Mouse (Mus musculus): Measurements from ENCODE around the gene Tes3-ps. TPM values are rescaled to one million over a fixed set of nuclear protein-coding genes. Genes with fewer than 3 reads are reported as not detected.

Tes3-ps gene
- total RNA-seq (2015; ENCODE audit: low replicate concordance) = 1.8 and 2.1 TPM in 2 replicates
- 4.9 and 7.4 TPM in 2 replicates for total RNA-seq (2017; ENCODE audit: low replicate concordance)

DNA sequence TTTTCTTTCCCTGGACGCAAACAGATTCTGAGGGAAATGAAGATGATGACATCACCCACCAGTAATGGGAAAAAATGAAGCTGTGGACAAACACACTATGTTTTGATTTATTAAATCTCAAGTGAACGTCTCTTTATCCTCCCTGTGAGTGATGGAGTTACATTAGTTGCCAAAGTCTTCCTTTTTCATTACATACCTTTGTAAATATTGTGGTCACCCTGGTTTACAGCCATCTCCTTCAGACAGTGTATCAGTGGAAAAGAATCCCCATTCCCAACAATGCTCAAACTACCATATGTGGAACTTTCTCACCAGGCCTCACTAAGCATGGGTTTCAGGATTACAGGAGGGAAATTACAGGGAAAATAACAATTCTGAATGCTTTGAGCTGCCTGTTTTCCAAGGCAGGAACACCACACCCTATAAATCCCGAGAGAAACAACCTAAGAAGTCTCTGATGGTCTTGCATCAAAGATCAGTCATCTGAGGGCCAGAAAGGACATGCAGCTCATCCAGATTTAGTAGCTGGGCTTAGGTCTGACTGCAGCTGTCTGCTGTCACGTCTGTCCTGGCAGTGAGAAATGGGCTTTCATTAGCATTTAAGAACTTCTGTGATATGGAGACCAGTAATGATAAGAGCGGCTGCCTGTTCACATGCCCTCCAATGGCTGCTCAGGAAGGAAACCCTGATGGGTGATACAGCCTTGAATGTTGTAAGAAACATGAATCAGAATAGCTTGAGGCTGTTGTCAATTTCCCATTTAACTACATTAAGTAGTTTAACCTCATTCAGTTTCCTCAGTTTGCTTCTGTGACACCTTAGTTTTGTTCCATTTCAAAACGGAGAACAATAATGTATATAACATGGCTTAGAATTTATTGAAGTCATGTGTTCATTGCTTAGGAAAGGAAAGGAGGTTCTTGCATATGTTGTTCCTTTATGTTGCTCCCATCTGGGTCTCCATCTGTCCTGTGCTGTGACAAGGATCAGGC, at the start of gene Tes3-ps:
Tes3-ps (plus strand) TSS at position 943 of the 993 bp plus-strand sequence.
- ATAC-seq (replicated peaks; ENCODE audit: low FRiP score, poor library complexity, severe bottlenecking) = no peak

DNA sequence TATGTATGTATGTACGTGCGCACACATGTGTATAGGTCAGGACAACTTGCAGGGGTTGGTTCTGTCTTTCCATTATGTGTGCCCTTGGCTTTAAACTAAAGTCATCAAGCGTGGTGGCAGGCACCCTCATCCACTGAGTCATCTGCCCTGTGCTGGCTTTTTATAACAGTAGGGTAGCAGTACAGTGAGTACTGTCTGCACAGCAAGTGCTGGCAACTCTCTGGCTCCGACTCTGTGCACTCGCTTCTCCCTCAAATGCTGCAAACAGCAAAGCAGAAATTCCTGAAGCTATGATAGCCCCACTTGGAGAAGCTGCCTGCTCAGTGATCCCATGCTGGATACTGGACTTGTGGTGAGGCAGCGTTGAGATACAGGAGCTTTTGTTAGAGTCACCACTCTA, 48.7 kb upstream of the Tes3-ps start:
- no peak for ATAC-seq (replicated peaks; ENCODE audit: low FRiP score, poor library complexity, severe bottlenecking)

DNA sequence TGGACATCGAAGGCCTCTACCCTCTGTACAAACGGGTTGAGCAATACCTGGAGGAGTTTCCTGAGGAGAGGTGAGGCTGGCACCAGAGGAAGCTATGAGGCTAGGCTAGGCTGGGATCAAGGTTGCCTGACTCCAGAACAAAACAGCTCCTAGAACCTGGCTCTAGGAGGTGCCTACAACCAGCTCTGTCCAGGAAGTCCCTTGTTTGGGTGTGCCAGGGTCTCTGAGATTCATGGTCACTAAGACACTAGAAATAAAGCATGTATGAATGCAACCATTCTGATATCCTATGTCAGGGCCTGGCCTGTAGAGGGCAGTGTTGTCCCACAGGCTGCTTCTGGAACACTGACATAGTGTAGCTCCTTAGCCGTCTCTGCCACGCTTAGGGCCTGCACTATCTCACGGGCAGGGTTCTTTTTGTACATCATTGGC, 43.8 kb upstream of the Tes3-ps start:
- peak; percentile 85 for ATAC-seq (replicated peaks; ENCODE audit: low FRiP score, poor library complexity, severe bottlenecking)

DNA sequence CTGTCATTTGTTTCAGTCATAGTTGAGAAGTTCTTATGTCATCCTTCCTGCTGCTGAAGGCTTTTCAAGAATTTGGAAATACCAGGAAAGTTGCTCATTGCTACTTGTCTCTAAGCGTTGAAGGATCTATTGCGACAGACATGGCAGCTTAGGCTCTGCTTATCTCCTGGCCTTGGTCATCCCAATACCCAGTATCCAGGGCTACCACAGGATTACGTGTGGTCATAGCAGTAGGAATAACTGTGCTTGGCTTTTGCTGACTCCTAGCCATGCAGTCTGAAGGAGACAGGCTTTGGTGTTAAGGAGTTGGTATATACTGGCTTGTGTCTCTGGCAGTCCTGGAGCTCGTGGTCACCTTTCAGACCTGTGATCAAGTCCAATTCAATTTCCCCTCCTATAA, 32.8 kb upstream of the Tes3-ps start:
- ATAC-seq (replicated peaks; ENCODE audit: low FRiP score, poor library complexity, severe bottlenecking) = no peak

DNA sequence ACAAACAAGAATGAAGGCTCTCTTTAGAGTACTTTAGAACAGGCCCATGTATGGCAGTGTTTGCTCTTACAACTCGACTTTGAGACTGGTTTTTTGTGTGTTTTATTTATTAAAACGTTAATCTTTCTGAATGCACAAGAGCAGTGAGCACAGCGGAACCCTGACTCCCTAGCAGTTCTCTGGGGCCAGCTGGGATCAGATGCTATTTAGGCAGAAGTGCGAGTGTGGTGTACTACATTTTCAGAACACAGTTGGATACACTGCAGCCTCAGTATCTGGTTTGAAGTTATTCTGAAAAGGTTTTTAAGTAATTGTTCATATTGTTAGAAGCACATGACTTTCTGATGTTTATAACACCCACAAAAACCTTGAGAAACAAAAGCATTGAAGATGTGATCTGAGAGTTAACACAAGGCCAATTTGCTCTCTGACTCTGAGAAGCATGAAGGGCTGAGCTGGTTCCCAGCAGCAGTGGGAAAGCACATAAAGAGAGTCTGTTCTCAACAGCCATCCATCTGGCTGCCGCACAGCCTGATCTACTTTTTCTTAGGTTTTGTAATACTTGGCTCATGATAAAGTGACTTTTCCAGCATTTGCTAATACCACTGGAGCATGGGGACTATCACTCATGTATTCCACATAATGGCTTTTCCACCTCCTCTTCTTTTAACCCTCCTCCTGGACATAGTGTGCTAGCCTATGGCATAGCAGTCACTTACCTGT, 32.3 kb upstream of the Tes3-ps start:
- no peak for ATAC-seq (replicated peaks; ENCODE audit: low FRiP score, poor library complexity, severe bottlenecking)

DNA sequence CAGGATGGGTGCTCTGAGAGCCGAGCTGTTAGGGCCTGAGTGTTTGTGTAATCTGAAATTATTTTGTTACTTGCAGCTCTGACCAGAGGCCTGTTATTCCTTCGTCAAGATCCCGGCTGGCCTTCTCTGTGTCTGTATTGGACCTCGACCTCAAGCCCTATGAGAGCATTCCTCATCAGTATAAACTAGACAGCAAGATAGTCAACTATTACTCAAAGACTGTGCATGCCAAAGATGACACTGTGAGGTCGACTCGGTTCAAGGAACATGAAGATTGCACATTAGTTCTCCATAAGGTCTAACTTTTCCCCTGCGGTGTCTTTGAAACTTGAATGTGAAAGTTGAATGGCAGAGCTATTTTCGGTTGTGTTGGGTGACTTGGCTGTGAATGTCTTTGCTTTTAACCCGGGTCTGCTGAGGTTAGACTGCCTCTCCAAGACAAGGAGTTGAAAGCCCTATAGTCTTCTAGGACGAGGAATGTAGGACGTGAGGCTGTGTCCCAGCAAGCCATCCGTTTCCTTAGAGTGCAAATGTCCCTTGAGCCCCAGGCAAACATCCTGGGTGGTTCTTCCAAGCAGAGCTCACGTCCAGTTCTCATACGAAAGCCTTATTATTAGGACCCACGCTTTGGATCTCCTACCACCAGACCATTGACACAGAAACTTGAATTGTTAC, 31.5 kb upstream of the Tes3-ps start:
- no peak for ATAC-seq (replicated peaks; ENCODE audit: low FRiP score, poor library complexity, severe bottlenecking)

DNA sequence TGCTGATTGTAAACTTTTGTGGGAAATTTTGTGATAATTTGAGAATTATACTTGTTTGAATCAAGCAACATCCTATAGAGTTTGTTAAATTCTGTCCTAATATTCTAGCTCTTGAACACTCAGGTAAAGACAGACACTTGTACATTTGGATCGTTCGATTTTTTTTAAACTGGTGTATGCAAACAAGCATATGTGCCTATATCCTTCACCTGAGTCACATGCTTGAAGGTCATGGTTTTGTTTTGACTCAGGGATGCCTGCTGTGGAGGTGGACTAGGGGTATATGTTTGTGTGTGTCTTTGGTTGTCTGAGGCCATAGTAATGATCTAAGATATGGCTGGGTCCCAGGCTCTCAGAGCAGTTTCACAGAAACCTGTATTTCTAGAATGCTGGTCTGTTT, 30.2 kb upstream of the Tes3-ps start:
- ATAC-seq (replicated peaks; ENCODE audit: low FRiP score, poor library complexity, severe bottlenecking) = no peak

DNA sequence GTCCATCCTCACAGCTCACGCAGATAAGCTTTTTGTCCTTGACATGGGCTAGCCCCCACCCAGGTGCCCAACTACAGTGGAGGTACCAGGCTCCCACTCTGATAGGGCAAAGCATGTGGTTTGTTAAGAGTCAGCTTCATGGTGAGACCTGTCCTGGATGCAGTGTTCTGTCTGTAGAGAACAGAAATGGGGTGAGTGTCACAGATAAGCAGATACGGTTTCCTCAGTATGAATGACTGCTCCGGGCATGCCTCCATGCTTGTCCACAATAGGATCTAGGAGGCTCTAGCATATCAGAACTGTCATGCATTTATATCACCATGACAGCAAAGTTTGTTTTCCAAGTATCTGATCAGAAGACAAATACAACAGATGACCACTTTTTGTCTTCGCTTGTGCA, 27.2 kb upstream of the Tes3-ps start:
- no peak for ATAC-seq (replicated peaks; ENCODE audit: low FRiP score, poor library complexity, severe bottlenecking)

DNA sequence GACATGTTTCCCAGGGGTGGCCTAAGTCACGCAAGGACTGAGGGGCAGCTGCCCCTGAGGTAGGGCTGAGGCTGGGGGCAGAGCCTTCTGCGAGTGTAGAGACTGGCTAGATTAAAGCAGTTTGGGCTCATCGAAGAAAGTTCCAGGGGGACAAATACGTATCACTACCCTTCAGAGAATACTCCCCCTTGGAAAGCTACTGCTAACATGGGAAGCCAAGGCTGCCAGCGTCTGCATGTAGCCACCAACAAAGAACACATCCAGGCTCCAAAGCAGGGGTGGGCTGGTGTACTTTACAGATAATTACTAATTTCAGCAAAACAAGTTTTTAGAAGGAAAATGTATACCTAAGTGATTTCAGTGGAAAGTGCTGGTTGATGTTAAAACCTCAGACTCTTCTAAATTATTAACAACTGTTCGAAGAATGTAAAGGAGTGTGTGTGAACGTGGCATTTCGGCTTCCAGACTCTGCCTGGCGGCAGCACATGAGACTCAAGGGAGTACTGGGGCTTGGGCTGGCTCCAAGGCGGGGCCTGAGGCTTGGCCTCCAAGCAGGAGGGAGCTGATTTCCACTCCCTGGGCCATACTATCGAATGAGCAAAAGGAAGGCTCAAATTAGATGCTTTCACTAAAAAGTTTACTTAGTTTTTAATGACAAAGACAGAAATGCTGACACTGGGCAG, 26.6 kb upstream of the Tes3-ps start:
- no peak for ATAC-seq (replicated peaks; ENCODE audit: low FRiP score, poor library complexity, severe bottlenecking)

DNA sequence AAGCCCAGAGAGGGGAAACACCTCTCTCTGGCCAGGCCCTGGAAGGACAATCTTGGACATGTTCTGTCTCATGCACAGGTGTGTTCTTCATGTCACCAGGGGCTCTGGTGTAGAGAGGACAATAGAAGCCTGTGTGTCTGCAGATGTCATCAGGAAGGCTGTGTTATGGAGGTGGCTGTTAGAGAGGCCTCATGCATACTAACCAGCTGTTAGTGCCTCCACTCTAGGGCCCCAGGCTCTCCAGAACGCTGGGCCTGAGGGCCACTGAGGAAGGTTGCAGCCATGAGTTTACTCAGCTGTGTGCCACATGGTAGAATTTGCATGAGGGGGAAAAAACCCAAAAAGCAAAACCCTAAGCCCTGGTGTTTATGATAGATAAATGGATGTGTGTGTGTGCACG, 25.5 kb upstream of the Tes3-ps start:
- no peak for ATAC-seq (replicated peaks; ENCODE audit: low FRiP score, poor library complexity, severe bottlenecking)

DNA sequence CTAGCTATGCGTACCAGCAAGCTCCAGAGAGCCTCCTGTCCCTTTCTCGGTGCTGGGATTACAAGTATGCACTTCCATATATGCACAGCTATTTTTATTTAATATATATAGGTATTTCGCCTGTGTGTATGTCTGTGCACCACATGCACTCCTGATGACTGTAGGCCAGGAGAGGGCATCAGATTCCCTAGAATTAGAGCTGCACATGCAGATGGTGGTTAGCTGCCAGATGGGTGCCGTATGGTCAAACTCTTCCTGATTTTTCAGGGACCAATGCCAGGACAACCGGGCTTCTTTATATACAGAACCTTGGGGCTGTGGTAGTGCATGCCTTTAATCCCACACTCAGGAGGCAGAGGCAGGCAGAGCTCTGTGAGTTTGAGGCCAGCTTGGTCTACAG, 24.1 kb upstream of the Tes3-ps start:
- ATAC-seq (replicated peaks; ENCODE audit: low FRiP score, poor library complexity, severe bottlenecking) = no peak

DNA sequence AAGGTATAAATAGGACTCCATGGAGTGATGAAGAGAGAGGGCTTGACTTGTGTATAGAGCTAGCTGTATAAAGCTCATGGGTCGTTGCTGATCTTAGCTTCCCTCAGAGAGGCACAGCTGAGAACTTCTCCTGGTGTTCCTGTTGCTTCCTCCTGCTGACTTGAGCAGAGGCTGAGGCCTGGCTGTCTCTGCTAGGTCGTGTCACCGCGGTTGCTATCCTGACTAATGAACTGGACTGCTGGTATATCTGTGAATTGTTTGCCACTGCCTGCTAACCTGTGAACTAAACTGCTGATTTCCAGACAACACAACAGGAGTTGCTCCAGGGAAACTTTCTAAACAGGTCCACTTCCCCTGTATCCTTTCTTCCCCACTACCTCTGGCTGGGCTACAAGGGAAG, 22.8 kb upstream of the Tes3-ps start:
- no peak for ATAC-seq (replicated peaks; ENCODE audit: low FRiP score, poor library complexity, severe bottlenecking)

DNA sequence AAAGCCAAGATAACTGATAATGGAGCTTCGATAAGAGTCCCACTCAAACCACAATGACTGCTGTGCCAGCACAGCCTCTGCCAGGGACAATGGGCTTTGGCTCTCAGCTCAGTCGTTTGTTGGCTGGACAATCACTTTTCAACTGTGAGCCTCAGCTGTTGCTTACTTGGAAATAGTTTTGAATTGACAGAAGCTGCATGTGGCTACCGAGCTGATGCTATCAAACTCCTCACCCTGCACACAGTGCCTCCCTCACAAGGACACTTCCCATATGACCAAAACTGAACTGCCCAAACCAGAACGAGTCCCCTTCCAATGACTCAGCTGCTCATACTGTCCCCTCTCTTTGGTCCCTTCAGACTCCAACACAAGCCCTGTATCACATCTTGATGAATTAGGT, 22.3 kb upstream of the Tes3-ps start:
- no peak for ATAC-seq (replicated peaks; ENCODE audit: low FRiP score, poor library complexity, severe bottlenecking)

DNA sequence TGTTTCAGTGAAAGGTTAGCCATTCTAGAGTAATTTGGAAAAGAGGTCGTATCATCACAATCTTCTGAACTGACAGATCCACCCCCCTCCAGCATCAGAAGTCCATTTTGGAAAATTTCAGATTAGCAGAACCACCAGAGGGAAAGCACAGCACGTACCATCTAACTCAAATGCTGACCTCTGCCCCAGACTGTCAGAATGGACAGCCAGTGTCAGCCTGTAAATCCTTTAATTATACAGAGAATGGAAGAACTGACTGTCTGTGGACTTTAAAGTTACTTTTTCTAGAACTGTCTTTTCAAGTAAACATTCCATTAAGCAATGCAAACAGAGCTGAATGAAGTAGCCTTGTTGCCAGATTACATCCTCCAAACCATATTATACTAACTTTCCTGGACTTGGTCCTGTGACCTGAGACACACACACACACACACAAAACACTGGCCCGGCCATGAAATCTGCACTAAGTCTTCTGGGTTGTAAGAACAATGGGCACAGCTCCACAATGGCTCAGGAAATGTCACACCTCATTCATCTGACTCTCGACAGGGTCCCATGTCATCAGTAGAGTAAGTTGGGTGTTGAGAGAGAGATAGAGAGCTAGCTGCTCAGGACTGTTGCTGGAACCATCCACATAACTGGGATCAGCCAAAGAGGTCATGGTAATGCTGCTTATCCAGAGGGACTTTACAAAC, 21.0 kb upstream of the Tes3-ps start:
- no peak for ATAC-seq (replicated peaks; ENCODE audit: low FRiP score, poor library complexity, severe bottlenecking)

DNA sequence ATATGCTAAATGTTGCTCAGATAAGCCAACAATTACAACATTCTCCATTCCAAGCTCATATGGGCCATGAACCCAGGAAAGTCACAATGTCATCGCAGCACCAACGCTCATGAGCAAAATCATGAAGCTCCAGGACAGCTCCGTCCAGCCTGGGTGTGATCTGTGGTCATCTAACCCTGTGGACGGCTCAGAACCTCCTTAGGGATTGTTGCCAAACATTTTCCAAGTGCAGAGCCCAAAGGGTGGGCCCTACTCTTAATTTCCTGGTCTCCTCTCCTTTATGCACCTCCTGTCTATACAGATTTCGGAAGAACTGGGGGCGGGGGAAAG, 20.5 kb upstream of the Tes3-ps start:
- ATAC-seq (replicated peaks; ENCODE audit: low FRiP score, poor library complexity, severe bottlenecking) = no peak

DNA sequence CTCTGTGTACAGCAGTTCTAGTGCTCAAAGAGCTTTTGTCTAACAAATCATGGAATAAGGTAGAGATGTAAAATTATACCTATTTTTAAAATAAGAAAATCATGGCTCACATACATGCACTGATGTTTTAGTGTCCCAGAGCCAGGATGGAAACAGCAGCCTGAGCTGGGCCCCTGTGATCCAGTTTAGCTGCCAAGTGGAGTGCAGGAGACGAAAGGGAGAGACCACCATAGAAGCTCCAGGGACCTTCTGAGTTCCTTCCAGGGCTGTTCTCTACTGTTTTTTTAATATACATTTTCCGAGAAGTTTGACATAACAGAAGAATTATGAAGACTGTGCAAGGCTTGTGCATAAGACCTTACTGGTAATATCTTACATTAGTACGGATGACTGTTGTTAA, 15.2 kb upstream of the Tes3-ps start:
- ATAC-seq (replicated peaks; ENCODE audit: low FRiP score, poor library complexity, severe bottlenecking) = no peak

DNA sequence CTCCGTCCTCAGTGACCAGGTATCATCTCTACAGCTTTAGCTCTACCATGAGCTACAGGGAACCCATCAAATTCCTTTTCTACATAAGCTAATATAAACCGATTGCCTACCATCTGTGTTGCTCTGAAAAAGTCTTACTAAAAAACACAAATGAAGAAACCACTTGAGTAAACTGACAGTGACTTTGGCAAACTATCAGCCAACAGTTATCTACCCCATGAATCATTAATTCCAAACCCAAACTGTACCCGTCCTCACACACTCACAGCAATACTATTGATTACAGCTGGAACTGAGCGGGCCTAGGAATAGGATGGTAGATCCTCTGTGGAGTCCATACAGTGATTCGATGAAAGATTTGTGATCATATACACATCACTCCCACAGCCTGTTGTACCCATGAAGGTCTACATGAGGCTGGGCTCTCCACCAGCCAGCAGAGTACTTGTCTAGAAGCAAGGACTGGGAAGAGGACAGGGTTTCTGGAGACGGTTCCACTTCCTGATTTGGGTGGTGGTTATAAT, 14.2 kb upstream of the Tes3-ps start:
- ATAC-seq (replicated peaks; ENCODE audit: low FRiP score, poor library complexity, severe bottlenecking) = no peak

DNA sequence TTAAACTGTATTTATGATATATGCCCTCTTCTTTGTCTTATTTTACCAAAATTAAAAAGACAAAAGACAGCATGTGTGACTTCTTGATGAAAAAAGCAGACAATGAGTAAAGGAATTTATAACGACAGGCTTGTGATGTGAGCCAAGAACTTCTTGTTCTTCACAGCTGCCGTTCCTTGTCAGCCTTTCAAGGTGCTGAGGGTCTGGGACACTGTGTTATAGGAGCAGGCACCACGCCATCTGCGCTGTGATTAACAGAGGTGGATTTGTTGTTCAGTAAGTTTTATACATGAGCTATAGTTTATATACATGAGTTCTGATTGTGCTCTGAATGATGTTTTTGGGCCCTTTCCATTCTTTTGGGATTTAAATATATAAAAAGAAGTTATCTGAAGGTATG, 13.7 kb upstream of the Tes3-ps start:
- ATAC-seq (replicated peaks; ENCODE audit: low FRiP score, poor library complexity, severe bottlenecking) = no peak

DNA sequence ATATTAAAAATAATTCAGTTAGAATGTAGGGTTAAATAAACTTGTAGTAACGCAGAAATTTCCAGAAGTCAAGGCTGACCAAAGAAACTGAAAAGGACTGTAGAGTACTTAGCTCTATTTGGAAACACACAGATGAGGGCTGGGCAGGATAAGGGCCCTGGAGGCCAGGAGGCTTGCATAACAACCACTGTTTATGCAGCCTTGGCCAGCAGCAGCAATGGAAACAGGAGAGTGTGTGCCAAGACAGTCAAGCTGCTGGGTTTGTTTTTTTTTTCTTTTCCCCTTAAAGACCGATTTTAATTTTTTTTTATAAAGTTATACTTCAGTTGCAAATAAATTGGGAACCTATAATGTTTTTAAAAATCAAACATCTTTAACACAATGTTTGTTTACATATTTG, 13.1 kb upstream of the Tes3-ps start:
- no peak for ATAC-seq (replicated peaks; ENCODE audit: low FRiP score, poor library complexity, severe bottlenecking)

Data from erythroid progenitor cell, adult 5-6 weeks (primary cell).